Mouse (Mus musculus): ENCODE data around the gene Noto.
"Not testable (repeated sequence)": the region's sequence is repeated elsewhere in the genome, so short reads cannot be mapped to it uniquely, and the experiment has no call there.

Gene Noto

GRCm38 (mm10) chr6:85431842-85432431 is 8.3 kb downstream of the Noto start, which contains the start of gene Smyd5:
Gene Smyd5, plus strand, starts transcription at chr6:85431989.
- peak; percentile 75 for DNase-seq

- no peak for DNase-seq
These were observed 10.2 kb downstream of the Noto start for GRCm38 (mm10) chr6:85433865-85434264.

- DNase-seq: no peak
These were observed 12.5 kb downstream of the Noto start for GRCm38 (mm10) chr6:85436204-85436603.

- DNase-seq: no peak
These were observed 12.9 kb downstream of the Noto start for GRCm38 (mm10) chr6:85436631-85437030.

GRCm38 (mm10) chr6:85441142-85441541 is 17.5 kb downstream of the Noto start:
- no peak for DNase-seq

GRCm38 (mm10) chr6:85443488-85444233 is 20.0 kb downstream of the Noto start:
- no peak for DNase-seq

GRCm38 (mm10) chr6:85444266-85444965 is 20.7 kb downstream of the Noto start:
- no peak for DNase-seq

GRCm38 (mm10) chr6:85445286-85445685 is 21.6 kb downstream of the Noto start:
- DNase-seq: no peak

- no peak for DNase-seq
These were observed 23.7 kb downstream of the Noto start for GRCm38 (mm10) chr6:85447351-85447750.

- not testable (repeated sequence) for DNase-seq
These were observed 26.5 kb downstream of the Noto start for GRCm38 (mm10) chr6:85450140-85450539.

GRCm38 (mm10) chr6:85450697-85451663 is 27.3 kb downstream of the Noto start, which contains the start of gene Cct7:
Gene Cct7, plus strand, starts transcription at chr6:85451514.
- DNase-seq: peak; percentile 97

GRCm38 (mm10) chr6:85451664-85452410 is 28.2 kb downstream of the Noto start, which contains the start of gene Pradc1:
Gene Pradc1, minus strand, starts transcription at chr6:85451970.
- peak; percentile 95 for DNase-seq

GRCm38 (mm10) chr6:85452411-85452665 is 28.7 kb downstream of the Noto start:
- no peak for DNase-seq

GRCm38 (mm10) chr6:85452816-85453215 is 29.1 kb downstream of the Noto start:
- DNase-seq: no peak

GRCm38 (mm10) chr6:85459621-85460020 is 35.9 kb downstream of the Noto start:
- DNase-seq: no peak

- DNase-seq: no peak
These were observed 41.7 kb downstream of the Noto start for GRCm38 (mm10) chr6:85465381-85465780.

- DNase-seq: no peak
These were observed 46.2 kb downstream of the Noto start for GRCm38 (mm10) chr6:85469660-85470430.

GRCm38 (mm10) chr6:85471962-85472361 is 48.3 kb downstream of the Noto start:
- DNase-seq: no peak

- DNase-seq: no peak
These were observed 48.9 kb downstream of the Noto start for GRCm38 (mm10) chr6:85472542-85472941.

GRCm38 (mm10) chr6:85475581-85475980 is 51.9 kb downstream of the Noto start:
- no peak for DNase-seq

- DNase-seq: no peak
These were observed 53.8 kb downstream of the Noto start for GRCm38 (mm10) chr6:85477366-85477917.
